Mouse (Mus musculus) stomach, embryonic 14.5 days (tissue): ENCODE data around the gene Dmxl2. TPM values are rescaled to one million over a fixed set of nuclear protein-coding genes. Genes with fewer than 3 reads are reported as not detected.

ENCODE experiments used
- ATAC-seq: fragments of 200-750 bp; cut with Nextera tagmentation; 2 replicates; pipeline ENCODE4 v1.8.0; 2017; ENCODE audit warnings: low read depth, moderate TSS enrichment; ENCODE audit not compliant: insufficient number of reproducible peaks, insufficient read depth, low FRiP score
- H3K27ac ChIP-seq: fragments of 300-500 bp; sonication (generic); 2 replicates; pipeline ENCODE4 v1.5.1; 2014; ENCODE audit warnings: mild to moderate bottlenecking, low read length, moderate library complexity, mixed read lengths
- H3K27me3 ChIP-seq: fragments of 300-500 bp; sonication (generic); 2 replicates; pipeline ENCODE4 v1.6.1; 2014; ENCODE audit warnings: low read length, control low read depth, mixed read lengths; ENCODE audit not compliant: control insufficient read depth, insufficient read depth
- H3K36me3 ChIP-seq: fragments of 300-500 bp; sonication (generic); 2 replicates; pipeline ENCODE4 v1.6.1; 2014; ENCODE audit warnings: mild to moderate bottlenecking, control low read depth, low read length, moderate library complexity, mixed read lengths; ENCODE audit not compliant: control insufficient read depth, insufficient read depth
- H3K4me1 ChIP-seq: fragments of 300-500 bp; sonication (generic); 2 replicates; pipeline ENCODE4 v1.6.1; 2014; ENCODE audit warnings: low read length, control low read depth, mixed read lengths; ENCODE audit not compliant: control insufficient read depth, insufficient read depth
- H3K4me2 ChIP-seq: fragments of 300-500 bp; sonication (generic); replicated peaks from 2 replicates; pipeline ENCODE4 v1.6.1; 2014; ENCODE audit warnings: low read depth, low read length, control low read depth
- H3K4me3 ChIP-seq: fragments of 300-500 bp; sonication (generic); 2 replicates; pipeline ENCODE4 v1.5.1; 2014; ENCODE audit warnings: low read depth, low read length, control low read depth
- H3K9ac ChIP-seq: fragments of 300-500 bp; sonication (generic); replicated peaks from 2 replicates; pipeline ENCODE4 v1.6.1; 2014; ENCODE audit warnings: low read depth, mild to moderate bottlenecking, control low read depth, low read length, moderate library complexity, mixed read lengths
- H3K9me3 ChIP-seq: fragments of 300-500 bp; sonication (generic); 2 replicates; pipeline ENCODE4 v1.6.1; 2016; ENCODE audit warnings: low read depth, low read length, control low read depth; ENCODE audit not compliant: control insufficient read depth
- WGBS: fragments of 180-500 bp; shearing (Covaris S2); extraction: QIAGEN DNeasy Blood & Tissue Kit; methylation state at CpG from one replicate; pipeline ENCODE4 v1.1.7; 2014; 5-methylcytosine and 5-hydroxymethylcytosine counted together
- polyA plus RNA-seq: library from polyadenylated mRNA; unstranded; fragments of >200 nt; fragmentation: Nextera tagmentation; extraction: Ambion mirVana; gene quantifications from 2 replicates; pipeline ENCODE4 v1.2.1, GENCODE M21; 2014

Gene Dmxl2
- polyA plus RNA-seq, 1 experiment from 2014 or later = 7.0 TPM

- WGBS = 83% methylated on average over 2 of the region's 2 CpGs
- Histone ChIP-seq H3K4me3 (no peak overlapping the region), H3K4me1 (no peaks in the 10 kb centered on the region), H3K36me3 (no peaks in the 10 kb centered on the region), H3K9me3 (no peaks in the 10 kb centered on the region), H3K27me3 (no peaks in the 10 kb centered on the region), H3K27ac (no peak overlapping the region), H3K4me2 (no peak overlapping the region), H3K9ac (no peak overlapping the region)
- ATAC-seq = no peak
These were observed 32.1 kb downstream of the Dmxl2 start for GRCm38 (mm10) chr9:54469339-54469738.

- ATAC-seq = no peak
- H3K36me3 ChIP-seq = no peaks in the 10 kb centered on the region
- no peaks in the 10 kb centered on the region for H3K9me3 ChIP-seq
- no peaks in the 10 kb centered on the region for H3K27me3 ChIP-seq
- no peak overlapping the region for H3K9ac ChIP-seq
- no peak overlapping the region for H3K27ac ChIP-seq
- no peaks in the 10 kb centered on the region for H3K4me1 ChIP-seq
- no peak overlapping the region for H3K4me2 ChIP-seq
- 83% methylated on average over 1 of the region's 1 CpGs for whole genome bisulfite sequencing
- no peak overlapping the region for H3K4me3 ChIP-seq
These were observed 33.9 kb downstream of the Dmxl2 start for GRCm38 (mm10) chr9:54467433-54467933.

- Histone ChIP-seq H3K4me2 (no peak overlapping the region), H3K36me3 (no peaks in the 10 kb centered on the region), H3K9me3 (no peaks in the 10 kb centered on the region), H3K27me3 (no peaks in the 10 kb centered on the region), H3K9ac (no peak overlapping the region), H3K4me3 (no peak overlapping the region), H3K4me1 (no peaks in the 10 kb centered on the region), H3K27ac (no peak overlapping the region)
- ATAC-seq = no peak
- 86% methylated on average over 4 of the region's 4 CpGs for WGBS
These were observed 37.9 kb downstream of the Dmxl2 start for GRCm38 (mm10) chr9:54463483-54464054.

GRCm38 (mm10) chr9:54439015-54439414 lies 62.4 kb downstream of the Dmxl2 start:
- Histone ChIP-seq H3K4me3 (no peak overlapping the region), H3K27me3 (no peaks in the 10 kb centered on the region), H3K9me3 (no peaks in the 10 kb centered on the region), H3K36me3 (no peaks in the 10 kb centered on the region), H3K4me2 (no peak overlapping the region), H3K4me1 (no peaks in the 10 kb centered on the region), H3K27ac (no peak overlapping the region), H3K9ac (no peak overlapping the region)
- ATAC-seq = no peak
- WGBS = 81% methylated on average over 6 of the region's 6 CpGs

GRCm38 (mm10) chr9:54438246-54438645 lies 63.2 kb downstream of the Dmxl2 start:
- no peak overlapping the region for H3K4me3 ChIP-seq
- no peak overlapping the region for H3K9ac ChIP-seq
- no peak overlapping the region for H3K27ac ChIP-seq
- ATAC-seq = no peak
- H3K27me3 ChIP-seq = no peaks in the 10 kb centered on the region
- no peaks in the 10 kb centered on the region for H3K36me3 ChIP-seq
- no peaks in the 10 kb centered on the region for H3K9me3 ChIP-seq
- H3K4me2 ChIP-seq = no peak overlapping the region
- WGBS = 37% methylated on average over 2 of the region's 2 CpGs
- H3K4me1 ChIP-seq = no peaks in the 10 kb centered on the region

- Histone ChIP-seq H3K4me3 (no peak overlapping the region), H3K9ac (no peak overlapping the region), H3K27ac (no peak overlapping the region), H3K27me3 (no peaks in the 10 kb centered on the region), H3K36me3 (no peaks in the 10 kb centered on the region), H3K4me2 (no peak overlapping the region), H3K4me1 (no peaks in the 10 kb centered on the region), H3K9me3 (no peaks in the 10 kb centered on the region)
- no peak for ATAC-seq
- WGBS = 92% methylated on average over 2 of the region's 2 CpGs
These were observed 85.2 kb downstream of the Dmxl2 start for GRCm38 (mm10) chr9:54416238-54416637.

DNA sequence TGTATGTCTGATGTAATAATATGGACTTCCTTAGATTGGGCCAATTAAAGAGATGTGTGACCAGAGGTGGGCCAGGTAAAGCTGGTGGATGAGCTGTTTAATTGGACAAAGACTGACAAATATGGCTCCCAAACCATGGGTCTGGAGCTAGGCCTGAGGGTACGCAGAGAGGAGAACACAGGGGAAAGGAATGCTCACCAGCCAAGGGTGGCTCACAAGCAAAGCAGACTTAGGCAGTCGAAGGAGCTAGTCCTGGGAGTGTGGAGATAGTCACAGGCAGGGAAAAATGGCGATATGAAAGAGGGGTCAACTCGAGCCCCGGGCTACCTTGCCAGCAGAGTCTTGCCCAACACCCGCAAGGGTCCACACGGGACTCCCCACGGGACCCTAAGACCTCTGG lies 144.7 kb downstream of the Dmxl2 start:
- Histone ChIP-seq H3K27ac (no peak overlapping the region), H3K27me3 (no peaks in the 10 kb centered on the region), H3K36me3 (no peaks in the 10 kb centered on the region), H3K9ac (no peak overlapping the region), H3K4me1 (no peaks in the 10 kb centered on the region), H3K4me3 (no peak overlapping the region), H3K4me2 (no peak overlapping the region), H3K9me3 (no peaks in the 10 kb centered on the region)
- ATAC-seq = no peak
- 95% methylated on average over 7 of the region's 8 CpGs for WGBS

GRCm38 (mm10) chr9:54342026-54342425 lies 159.4 kb downstream of the Dmxl2 start:
- Histone ChIP-seq H3K9me3 (no peaks in the 10 kb centered on the region), H3K9ac (no peak overlapping the region), H3K4me1 (no peaks in the 10 kb centered on the region), H3K4me2 (no peak overlapping the region), H3K27me3 (no peaks in the 10 kb centered on the region), H3K4me3 (no peak overlapping the region), H3K27ac (no peak overlapping the region), H3K36me3 (no peaks in the 10 kb centered on the region)
- 61% methylated on average over 7 of the region's 7 CpGs for WGBS
- no peak for ATAC-seq

DNA sequence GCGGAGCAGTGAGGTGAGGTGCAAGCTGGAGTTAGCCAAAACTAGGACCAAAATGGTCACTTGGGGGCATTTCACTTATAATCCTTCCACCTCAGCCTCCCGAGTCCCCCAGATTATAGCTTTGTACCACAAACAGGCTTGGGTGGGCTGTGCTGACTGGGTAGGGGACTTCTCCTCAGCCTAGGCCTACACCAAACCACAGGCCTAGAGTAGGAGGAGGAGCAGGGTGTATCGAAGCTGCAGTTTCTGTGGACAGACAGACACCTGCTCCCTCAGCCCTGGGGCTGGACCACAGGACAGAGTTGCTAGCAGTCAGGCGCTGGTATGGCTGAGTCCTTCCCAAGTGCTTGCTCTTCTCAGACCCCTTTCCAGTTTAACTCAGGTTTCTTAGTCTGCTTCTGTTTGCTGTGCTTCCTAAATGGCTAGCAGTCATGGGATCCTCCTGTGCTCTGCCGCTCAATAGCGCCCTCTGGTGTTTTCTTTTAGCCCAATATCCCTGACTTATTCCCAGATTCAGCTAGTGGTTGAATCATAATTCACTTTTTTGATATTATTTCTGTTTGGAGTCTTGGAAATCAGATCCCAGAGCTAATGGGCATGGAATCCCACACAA lies 164.8 kb downstream of the Dmxl2 start:
- WGBS = 57% methylated on average over 6 of the region's 6 CpGs
- ATAC-seq = no peak
- Histone ChIP-seq H3K36me3 (no peaks in the 10 kb centered on the region), H3K27me3 (no peaks in the 10 kb centered on the region), H3K9ac (no peak overlapping the region), H3K4me1 (no peaks in the 10 kb centered on the region), H3K9me3 (no peaks in the 10 kb centered on the region), H3K4me2 (no peak overlapping the region), H3K27ac (no peak overlapping the region), H3K4me3 (no peak overlapping the region)
